Mouse (Mus musculus): ENCODE data around the gene Uri1.

Uri1 gene

DNA sequence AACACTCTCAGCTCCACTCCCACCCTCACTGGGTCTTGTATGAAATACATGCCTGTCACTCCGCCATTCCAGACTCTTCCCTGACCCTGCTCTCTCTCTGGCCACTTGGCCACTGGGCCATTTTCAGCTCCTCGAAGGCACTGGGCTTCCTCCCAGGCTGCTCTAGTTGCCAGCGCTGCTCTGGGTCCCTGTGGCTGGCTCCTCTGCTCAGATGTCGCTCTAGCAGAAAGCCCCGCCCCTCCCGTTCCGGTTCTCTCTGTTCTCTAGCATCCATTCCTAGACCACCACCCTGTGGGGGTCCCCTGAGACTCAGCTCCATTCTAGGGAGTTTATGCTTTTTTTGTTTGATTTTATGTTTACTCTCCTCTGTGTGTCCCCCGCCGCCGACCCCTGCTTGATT is 104.4 kb downstream of the Uri1 start:
- no peak for DNase-seq

DNA sequence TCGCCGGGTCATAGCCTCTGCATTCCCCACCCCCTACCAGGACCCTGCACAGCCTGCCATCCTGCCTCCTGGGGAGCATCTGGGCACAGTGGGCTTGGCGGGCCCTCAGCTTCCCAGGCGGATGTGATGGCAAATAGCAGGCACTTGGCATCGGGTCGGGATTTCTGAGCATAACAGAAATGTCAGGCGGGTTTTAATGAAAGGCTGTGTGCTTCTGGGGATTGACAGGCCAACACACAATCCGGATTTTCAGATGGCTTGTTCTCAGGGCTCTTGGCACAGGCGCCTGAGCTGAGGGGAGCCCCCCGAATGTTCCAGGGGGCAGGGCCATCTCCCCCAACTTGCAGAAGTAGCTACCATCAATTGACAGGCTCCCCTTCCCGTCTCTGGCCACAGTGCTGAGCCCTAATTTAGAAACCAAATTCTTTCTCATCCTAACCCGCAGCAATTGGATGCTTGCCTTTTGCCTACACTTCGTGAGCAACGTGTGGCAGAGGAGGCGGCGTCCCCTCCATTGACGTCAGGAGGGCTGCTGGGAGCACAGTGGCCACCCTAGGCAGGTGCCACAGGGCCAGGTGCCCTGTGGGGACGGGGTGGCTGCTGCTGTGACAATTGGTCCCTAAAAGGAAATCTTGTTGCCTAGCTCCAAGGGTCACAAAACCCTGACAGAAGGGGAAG is 106.5 kb downstream of the Uri1 start:
- no peak for DNase-seq

DNA sequence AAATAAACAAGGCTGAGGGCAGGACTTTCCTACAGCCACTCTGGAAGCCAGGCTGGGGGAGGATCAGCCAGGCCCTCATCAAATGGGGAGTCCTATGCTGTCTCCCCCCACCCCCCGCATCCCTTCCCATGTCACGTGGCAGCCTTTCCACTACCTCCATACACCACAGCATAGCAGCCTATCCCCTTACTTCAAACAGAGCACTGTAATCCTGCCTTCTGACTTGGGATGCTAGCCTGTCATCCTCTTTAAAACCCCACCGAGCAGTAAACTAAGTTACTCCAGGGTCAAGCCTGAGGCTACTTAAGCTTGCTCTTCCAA is 111.6 kb downstream of the Uri1 start:
- DNase-seq, result no peak

DNA sequence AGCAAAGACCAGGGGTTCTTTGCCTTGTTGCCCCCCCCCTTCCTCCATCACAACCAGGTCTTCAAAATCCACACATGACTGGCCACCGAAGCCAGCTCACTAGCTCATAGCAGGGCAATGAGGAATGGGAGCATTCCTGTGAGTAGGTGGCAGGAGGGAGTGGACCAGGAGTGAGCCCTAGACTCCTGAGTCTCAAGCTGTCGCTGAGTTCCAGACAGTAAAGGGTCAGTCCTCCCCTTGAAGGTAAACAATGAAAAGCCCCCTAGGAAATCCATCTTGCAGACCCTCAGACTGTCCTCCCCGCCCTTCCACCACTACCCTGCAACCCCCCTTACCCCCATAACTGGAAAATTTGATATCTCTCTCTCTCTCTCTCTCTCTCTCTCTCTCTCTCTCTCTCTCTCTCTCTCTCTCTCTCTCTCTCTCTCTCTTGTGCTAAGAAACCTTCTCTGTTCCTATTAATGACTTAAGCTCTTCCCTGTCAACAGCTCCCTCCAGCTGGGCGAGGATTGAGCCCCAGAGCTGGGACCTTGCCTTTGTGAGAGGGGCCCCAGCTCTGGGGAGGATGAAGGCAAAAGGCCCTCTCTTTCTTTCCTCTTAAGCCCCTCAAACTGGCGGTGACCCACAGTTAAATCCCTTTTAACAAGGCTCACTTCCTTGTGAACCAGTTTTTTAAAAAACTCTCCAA is 112.1 kb downstream of the Uri1 start:
- DNase-seq, result no peak

DNA sequence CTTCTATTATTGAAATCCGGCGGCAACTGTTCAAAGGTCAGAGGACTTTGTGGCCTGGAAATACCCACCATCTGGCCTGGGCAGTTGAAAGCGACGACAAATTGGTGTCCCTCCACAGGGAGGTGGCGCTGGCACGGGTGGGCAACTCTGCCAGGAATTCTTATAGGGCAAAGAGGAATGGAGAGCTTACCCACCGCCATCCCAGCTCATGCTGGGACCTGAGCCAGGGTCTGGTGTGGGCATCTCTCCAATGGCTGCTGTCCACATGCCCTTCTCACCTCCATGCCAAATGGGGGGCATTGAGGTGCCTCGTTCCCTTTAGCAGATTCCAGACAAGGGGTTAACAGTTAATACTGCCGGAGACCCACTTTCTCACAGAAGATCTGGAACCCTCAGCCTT is 113.2 kb downstream of the Uri1 start:
- DNase-seq, result no peak
